Mouse (Mus musculus): ENCODE results near the gene Dcps. TPM values are rescaled to one million over a fixed set of nuclear protein-coding genes. Genes with fewer than 3 reads are reported as not detected.

The Dcps gene
- total RNA-seq, 2 experiments from 2014 or later: 6.0 to 6.8 TPM

DNA sequence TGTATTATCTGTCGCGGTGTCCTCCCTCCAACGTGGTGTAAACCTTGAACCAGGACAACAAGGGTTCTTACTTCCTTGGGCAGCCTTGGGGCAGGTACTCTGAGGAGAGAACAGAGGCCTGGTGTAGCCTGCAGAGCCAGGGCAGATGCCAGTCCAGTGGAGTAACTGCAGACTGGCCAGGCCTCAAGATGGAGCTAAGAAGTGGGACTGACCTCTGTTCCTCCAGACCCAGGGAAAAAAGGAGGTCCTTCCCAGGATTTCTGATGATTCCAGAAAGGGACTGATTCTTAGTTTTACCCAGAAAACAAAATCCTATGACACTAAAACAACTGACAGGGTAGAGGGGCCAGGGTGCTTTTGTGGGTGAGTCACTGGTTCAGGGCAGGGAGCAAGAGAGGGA is 61.6 kb downstream of the Dcps start:
- no peak for DNase-seq
- intact Hi-C loops (cut with DNase I): no loop called here

DNA sequence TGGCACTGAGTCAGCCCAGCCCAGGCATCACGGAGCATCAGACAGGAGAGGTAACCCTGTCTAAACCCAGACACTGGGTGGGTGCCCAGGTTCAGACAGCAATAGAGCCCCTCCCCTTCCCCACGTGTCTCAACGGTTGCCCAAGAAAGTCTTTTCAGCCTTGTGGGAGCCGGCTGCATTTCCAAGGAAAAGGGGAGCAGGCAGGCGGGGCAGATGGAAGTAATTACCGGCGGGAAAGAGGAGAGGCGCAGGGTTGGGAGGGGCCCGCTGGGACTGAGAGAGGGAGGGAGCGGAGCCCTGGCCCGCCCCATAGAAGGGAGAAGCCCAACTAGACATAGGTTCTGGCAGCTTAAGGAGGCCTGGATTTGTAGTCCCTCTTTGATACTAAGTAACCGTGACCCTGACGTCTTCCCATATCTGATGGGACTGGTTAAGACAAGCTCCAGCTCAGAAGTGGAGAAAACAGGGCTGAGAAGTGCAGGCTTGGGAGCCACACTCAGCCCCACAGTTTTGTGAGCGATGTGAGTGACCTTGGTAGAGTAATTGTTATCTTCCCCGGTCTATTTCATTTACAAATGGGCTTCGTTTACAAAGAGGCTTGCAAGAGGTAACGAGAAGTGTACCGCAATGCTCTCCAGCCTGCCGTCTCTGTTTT is 63.8 kb downstream of the Dcps start:
- intact Hi-C loops (cut with DNase I): no loop called here

DNA sequence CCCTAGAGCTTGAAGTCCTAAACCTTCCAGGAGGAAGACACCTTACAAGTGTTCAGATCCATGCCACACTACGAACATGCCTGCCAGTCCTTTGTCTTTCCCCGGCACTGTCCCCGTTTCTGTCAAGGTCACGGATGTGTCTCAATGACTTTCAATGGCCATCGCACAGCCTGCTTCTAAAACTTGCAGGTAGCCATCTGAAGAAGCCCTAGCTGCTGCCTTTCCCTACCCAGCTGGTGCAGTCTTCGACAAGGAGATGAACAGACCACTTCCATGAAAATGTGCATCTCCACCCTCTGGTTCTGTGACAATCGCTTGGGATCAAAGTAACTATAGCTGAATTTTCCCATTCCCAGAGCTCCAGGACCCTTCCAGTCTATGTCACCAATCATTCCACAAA is 64.4 kb downstream of the Dcps start:
- no peak for DNase-seq

More for the DNA sequence above, 63.8 kb downstream of the Dcps start:
- peak; percentile 48 to 71 for DNase-seq

DNA sequence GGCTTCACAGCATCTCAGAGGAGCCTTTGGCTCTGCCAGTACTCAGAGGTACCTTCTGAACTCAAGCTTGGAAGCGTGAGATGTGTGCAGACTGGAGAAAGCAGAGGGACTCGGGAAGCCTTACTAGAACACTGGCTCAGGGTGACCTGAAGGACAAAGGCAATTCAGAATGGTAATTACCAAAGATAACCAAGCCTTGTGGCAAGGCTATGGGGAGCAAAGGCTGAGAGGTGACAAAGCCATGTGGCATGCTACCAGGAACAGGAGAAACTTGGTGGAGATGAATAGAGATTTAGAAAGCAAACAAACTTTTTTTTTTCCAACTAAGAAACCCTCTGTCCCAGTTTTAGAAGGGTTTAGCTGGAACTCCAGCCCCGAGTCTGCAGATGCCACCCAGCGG is 65.3 kb downstream of the Dcps start:
- DNase-seq: no peak
- intact Hi-C loops (cut with DNase I): no loop called here

More for the DNA sequence above, 64.4 kb downstream of the Dcps start:
- intact Hi-C loops (cut with DNase I): no loop called here

DNA sequence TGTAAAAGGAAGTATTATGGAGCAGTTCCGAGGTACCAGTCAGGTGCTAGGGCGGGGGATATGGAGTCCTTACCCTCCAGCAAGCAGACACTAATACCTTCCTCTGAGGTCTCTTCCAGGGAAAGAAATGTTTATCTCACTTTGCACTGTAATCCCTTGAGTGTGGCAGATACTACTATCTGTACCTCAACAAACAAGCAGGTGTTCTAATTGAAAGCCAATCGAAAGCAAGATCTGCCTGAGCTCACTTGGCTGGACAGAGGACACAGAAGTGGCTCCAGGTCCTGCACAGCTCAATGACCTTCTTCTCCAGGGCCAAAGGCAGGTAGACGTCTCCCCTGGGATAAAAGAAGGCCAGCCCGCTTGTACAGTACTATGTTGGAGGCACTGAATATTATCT is 65.8 kb downstream of the Dcps start:
- DNase-seq: no peak
- intact Hi-C loops (cut with DNase I): no loop called here

DNA sequence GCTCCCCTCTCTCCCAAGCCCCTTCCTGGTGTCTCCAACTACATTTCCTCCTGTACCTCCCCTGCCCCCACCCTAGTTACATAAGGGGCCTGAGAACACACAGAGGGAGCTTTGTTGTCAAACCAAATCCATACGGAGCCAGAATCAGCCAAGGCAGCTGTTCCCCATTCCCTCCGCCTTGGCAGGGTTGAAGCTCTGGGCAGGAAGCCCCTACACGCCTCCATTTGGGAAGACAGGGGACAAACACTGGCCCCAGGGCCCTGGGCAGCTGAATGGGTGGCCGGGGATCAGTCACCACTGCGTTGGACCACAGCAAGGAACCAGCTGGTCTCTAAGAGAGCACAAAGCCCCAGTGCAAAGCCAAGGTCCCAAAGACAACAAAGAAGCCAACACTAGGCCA is 66.9 kb downstream of the Dcps start:
- intact Hi-C loops (cut with DNase I): no loop called here
- peak; percentile 70 to 71 for DNase-seq

DNA sequence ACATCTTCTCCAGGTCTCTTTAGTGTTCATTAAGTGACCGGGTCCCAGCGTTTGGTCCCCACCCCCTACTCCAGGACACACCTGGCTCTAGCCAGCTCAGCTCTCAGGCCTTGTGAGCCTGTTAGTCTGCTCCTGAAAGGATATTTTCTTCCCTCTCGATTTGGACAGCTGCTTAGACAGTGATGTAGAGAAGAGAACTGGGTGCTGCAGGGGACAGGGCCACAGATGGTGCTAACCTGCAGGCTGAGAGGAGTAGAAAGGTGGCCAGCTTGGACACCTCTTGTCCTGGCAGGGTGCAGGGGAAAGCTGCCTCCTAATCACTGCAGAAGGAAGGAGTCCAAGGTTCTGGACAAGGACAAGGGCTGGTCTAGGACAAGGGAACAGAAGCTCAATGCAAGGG is 67.8 kb downstream of the Dcps start:
- DNase-seq: no peak
- intact Hi-C loops (cut with DNase I): no loop called here

DNA sequence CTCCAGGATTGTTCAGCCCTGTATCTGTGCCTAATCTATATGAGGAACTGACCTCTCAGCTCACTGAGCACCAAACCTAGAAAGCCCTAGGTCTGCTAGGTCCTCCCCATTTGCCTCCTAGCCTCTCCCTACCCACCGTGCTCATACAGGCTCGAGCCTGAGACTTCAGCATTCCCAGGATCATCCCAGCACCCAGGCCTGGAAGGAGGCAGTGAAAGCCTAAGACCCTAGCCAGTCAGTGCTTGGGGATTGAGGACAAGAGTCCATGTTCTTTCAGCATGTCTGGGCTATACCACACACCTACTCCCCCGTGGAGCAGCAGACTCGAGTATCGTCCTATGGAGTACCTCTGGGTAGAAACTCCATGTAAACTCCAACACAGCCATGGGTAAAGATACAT is 68.5 kb downstream of the Dcps start:
- intact Hi-C loops (cut with DNase I): no loop called here
- DNase-seq: no peak

DNA sequence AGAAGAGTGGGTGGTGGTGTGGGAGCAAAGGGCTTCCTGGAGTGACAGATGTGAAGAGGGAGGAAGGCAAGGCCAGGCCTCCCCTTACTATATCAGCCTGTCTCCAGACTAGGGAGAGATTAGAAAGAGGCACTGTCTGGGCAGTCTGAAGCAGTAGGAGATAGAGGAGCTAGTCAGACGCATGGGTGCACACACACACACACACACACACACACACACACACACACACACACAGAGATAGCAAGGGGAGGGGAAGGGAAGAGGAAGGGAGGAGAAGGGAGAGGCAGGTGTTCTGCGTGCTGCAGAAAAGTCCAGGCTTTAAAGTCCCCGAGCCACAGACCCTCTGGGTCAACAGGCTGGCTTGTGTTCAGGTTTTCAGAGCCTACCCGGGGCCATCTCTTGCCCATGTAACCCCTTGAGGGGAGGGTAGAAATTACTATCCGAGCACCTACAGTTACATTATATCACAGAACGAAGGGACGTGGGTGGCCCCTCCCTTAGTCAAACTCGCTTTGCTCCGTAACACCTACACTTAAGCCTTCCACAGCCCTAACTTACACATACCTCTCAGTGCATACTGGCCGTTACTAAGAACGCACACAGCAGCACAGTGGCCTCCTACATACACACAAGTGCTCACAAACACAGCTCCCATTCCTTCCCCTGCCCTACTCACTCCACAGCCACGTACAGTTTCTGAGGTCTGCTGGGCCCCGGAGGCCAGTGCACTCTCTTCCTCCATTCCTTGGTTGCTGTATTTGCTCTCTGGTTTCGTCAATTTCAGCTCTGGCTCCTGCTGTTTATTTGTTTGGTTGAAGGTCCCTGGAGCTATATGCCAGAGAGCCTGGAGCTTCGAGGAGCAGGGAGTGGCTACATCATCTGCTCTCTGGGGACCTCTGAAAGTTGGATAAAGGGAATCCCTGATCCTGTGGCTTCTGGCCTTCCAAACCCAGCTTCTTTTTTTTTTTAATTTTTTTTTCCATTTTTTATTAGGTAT is 69.7 kb downstream of the Dcps start:
- DNase-seq: no peak
- intact Hi-C loops (cut with DNase I): no loop called here

DNA sequence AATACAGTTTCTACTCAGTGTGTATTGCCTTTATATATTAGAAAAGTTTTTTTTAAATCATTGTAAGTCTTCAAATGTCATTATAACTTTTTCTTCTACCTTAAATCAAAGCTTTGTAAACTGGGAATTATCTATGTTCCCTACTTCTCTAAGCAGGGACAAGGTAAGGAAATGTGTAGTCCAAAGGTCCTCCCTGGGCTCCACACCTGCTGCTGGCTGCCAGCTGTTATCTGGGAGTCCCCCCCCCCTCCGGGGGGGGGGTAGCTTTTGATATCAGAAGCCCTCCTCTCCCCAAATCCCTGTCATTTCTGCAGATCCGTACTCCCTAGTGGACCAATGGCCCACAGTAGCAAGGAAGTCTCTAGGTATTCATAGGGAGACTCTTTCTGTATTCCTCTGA is 70.4 kb downstream of the Dcps start:
- intact Hi-C loops (cut with DNase I): no loop called here

DNA sequence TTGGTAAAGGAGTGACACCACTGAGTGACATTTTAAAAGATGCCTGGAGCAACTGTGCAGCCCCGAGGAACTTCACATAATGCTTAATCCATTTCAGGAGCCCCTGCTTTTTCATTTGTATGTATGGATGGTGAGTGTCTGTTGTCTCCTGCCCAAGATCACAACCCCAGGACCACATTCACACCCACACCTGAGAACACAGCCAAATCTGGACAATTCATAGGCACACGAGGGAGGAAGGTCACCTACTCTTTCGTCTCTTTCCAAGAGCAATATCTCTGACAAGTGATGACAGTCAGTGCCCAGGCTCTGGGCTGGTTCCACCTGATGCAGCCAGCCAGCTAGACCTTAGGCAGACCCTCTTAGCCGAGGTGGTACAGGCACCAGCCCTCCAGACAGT is 71.2 kb downstream of the Dcps start:
- DNase-seq: no peak
- intact Hi-C loops (cut with DNase I): no loop called here

More for the DNA sequence above, 70.4 kb downstream of the Dcps start:
- DNase-seq: no peak

DNA sequence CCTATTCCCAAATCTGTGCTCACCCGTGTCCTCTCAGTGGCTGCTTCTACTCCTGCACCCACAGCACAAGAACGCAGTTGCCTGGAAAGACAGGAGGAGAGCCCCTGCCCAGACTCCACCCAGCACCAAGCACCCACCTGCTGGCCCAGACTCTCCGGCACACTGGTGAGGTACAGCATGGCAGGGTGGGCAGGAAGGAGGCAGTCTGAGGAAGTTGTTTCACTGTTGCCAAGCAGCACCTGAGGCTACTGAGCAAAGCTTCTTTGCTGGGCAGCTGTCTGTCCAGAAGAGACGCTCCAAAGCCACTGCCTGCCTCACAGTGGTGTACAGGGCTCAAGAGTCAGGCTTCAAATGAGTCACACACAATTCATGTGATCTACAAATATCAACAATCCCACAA is 77.1 kb downstream of the Dcps start:
- intact Hi-C loops (cut with DNase I): loop anchor here (5.0 kb wide), 1 partner anchor 46 kb away; no protein-coding TSS in a partner anchor
- no peak for DNase-seq

DNA sequence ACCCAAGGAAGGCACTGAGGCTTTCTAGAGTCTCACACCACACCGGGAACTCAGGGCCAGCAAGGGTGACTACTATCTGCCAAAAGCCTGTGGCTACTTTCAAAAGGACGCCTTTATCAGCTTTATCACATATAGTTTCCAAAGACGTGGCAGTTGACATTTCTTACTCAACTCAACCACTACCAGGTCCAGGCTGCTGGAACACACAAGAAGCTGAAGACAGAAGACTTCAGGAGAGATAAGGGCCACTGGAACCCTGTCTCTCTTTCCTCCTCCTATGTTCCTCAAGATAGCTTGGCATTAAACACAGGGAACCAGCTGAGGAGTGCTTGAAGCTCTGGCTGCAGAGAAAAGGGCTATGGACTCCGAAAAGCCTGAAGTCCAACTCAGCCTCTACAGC is 78.0 kb downstream of the Dcps start:
- intact Hi-C loops (cut with DNase I): loop anchor here (5.0 kb wide), 1 partner anchor 46 kb away; no protein-coding TSS in a partner anchor
- no peak for DNase-seq

DNA sequence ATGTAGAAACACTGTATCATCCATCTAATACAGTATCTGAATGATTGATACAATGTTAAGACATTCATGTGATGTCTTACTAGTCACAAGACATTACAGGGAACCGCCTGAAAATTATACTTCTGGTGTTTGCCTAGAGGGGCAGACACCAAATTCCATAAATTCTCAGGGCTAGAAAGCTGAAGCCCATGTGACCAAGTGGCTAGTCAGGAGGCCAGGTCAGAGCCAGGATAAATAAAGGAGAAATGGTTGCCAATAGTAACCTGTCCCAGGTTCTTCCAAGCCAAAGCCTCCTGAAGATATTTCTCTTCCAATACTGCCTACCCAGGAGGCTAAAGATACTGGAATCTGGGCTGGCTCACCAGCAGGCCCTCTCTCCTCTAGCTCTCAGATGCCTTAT is 80.1 kb downstream of the Dcps start:
- DNase-seq: no peak
- intact Hi-C loops (cut with DNase I): loop anchor here (5.0 kb wide), 1 partner anchor 43 kb away; no protein-coding TSS in a partner anchor

DNA sequence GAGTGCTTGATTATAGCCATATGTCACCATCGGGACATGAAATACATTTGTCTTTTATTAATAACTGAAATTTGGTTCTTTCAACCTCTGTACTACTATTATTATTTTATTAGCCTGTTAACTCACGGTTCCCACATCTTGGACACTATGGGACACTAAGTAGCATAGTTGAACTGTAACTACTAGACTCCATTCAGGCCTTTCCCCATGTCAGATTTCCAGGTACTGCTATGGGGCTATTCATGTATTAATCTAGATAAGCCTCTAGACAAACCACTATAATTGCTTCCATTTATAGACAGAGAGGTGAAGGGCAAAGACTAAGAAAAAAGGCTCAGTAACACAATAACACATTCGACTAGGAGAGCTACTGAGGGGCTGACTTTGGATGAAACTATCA is 82.5 kb downstream of the Dcps start:
- intact Hi-C loops (cut with DNase I): no loop called here
- no peak for DNase-seq

DNA sequence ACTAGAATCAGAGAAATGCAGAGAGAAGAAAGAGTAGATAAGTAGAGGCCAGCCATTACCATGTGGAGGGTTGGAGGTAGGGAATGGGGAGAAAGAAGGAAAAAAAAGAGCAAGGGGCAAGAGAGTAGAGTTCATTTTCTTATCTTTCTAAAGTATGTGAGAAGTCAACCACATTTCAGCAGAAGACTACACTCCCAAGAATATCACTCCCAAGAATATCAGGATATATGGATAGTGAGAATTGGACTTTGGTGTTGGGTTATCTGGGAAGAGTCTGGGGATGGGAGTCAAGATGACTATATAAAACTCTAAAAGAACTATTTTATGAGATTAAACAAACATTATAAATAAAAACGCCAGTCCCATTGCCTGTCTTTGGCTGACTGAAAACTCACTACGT is 83.0 kb downstream of the Dcps start:
- intact Hi-C loops (cut with DNase I): no loop called here
- DNase-seq: no peak

Other genes starting within 250 kb of the Dcps start
- 1 to 10 TPM; 2.5 to 4.4 TPM for gene St3gal4, start 56.8 kb downstream of the Dcps start, total RNA-seq (2021)
- gene Srpr, start 24.1 kb upstream of the Dcps start, total RNA-seq (2021): 100 to 1,000 TPM; 190 to 215 TPM
- gene Tirap, start 24.2 kb upstream of the Dcps start, total RNA-seq (2021): 10 to 100 TPM; 27.3 to 32.1 TPM
- gene Foxred1, start 35.0 kb upstream of the Dcps start, total RNA-seq (2021): 10 to 100 TPM; 17.8 to 24.4 TPM
- 10 to 100 TPM; 21.6 to 23.6 TPM for gene Fam118b, start 91.7 kb upstream of the Dcps start, total RNA-seq (2021)
- gene Rpusd4, start 91.8 kb upstream of the Dcps start, total RNA-seq (2021): 1 to 10 TPM; 6.7 to 7.4 TPM
- gene Cdon, start 245.1 kb upstream of the Dcps start, total RNA-seq (2021): 10 to 100 TPM; 12.8 to 14.0 TPM

Measured in gastrocnemius, postnatal 36 days (tissue).